Mouse (Mus musculus): ENCODE results near the gene Tmem141.

The Tmem141 gene

DNA sequence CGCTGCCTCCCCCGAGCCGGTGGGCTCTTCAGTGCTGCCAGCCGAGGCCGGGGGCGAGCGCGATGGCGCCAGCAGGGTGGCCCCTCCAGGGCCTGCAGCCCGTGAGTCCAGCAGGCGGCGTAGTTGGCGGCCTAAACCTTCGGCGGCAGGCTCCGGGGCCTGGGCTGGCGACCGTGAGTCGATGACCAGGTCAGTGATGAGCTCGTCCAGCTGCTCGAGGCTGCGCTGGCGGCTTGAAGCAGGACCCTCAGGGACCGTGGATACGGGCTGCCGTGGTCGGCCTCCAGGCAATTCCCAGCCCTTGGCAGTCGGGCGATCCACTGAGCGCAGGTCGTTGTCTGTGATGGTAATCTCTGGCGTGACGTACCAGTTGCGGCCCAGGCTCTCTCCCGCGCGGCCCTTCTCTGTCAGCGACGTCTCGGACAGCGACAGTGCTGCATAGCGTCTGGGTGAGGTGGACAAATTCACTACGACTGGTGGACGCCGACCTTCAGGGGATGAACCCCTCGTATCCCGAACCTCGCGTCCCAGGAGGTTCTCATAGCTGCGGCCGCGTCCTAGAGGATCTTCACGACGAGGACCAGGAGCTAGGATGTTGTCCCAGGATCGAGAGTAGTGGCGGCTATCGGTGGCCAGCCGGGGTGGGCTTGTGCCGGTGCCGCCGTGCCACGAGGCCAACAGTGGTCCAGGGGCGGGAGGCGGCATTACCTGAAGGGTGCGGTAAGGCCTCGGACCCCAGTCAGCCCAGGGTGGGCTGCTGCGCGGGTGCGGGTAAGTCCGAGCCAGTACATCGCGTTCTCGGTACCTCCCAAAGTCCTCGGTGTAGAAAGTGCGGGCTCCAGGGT is 43.6 kb downstream of the Tmem141 start:
- no peak for DNase-seq (ENCODE audit: low spot score)

DNA sequence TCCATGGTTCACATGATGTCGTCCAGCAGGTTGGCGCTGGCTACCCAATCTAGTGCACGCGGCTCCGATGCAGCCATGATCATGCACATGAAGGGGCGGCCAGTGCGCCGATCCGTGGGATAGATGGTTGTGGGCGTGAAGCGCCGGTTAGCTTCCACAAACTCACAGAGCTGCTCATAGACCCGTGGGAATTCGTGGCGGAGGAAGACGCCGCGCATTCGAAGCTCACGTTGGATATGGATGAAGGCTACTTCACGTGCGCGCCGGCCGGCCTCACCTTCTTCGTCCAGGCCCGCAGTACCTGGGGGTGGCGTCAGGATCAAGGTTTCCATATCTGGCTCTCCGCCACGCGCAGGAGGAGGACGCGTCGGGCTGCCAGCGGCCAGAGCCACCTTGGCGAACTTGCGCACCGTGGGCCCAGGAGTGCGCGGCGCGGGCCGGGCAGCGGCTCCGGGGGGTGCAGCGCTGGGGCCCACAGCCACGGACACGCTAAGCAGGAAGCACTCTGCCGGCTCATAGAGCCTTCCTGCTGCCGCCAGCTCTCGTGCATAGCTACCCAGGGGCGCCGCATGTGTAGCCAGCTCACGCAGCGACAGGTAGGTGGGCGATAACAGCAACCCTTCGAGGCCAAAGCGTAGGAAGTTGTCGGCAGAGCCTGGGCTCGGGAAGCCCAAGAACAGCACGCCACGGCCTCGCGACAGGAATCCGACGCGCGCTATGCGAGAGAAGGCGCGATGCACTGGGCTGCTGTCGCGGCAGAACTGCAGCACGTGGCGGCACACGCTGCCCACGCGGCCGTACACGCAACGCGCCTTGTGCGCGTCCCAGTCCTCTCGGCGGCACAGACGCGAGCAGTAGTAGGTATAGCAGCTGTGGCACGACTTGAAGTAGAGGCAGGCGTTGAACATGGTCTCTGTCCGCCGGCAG is 44.6 kb downstream of the Tmem141 start:
- DNase-seq (ENCODE audit: low spot score) = no peak

- DNase-seq (ENCODE audit: low spot score) = no peak
These were observed 45.6 kb downstream of the Tmem141 start for GRCm38 (mm10) chr2:25576028-25576850.

DNA sequence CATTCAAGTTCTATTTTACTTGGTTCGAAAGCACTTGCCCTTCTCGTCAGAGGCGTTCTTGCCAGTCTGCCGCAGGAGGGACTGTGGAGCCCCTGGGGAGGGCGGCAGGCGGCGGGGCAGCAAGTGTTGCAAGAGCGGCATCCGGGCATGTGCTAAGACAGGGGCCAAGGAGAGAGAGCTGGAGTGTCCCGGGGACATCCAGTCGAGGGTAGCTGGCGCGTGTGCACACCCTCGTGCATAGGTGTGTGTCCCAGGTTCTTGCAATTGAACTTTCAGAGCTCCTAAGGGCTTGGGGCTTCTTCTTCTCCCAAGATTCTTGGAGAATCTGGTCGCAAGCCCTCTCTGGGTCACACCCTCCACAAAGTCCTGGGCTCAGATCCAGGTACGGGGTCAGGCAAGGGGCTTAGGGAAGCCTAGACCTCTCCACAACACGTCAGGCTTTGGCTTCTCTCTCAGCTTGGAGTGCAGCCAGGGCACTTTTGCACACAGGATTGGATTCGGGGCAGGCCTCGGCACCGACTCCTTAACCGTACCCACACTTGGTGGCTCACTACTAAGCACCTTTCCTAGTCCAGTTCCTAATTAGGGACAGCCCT is 46.3 kb downstream of the Tmem141 start:
- no peak for DNase-seq (ENCODE audit: low spot score)

- peak; percentile 97 for DNase-seq (ENCODE audit: low spot score)
These were observed 47.0 kb downstream of the Tmem141 start, which contains the start of the genes Mamdc4 and Phpt1 for GRCm38 (mm10) chr2:25574579-25575431. Gene Mamdc4 (minus strand): TSS chr2:25574845. Gene Phpt1 (minus strand): TSS chr2:25575224.

GRCm38 (mm10) chr2:25574136-25574535 is 47.7 kb downstream of the Tmem141 start:
- no peak for DNase-seq (ENCODE audit: low spot score)

DNA sequence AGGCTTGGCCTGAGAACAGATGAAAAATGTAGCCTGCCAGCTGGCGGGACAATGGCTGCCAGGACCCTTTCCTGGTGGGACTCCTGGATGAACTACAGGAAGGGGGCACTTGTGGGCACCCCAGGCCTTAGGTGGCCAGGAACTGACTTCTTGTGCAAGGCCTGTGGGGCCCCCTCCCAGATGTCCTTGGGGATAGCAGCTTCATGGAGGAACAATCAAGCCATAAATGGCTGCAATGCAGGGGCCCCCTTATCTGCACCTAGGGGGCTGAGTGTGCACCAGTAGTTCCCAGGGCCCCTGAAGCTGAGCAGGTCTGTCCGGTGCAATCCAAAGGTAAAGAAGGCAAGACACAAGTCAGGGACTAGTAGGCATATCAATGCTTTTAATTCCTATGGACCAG is 48.7 kb downstream of the Tmem141 start:
- no peak for DNase-seq (ENCODE audit: low spot score)

GRCm38 (mm10) chr2:25571221-25571620 is 50.6 kb downstream of the Tmem141 start:
- no peak for DNase-seq (ENCODE audit: low spot score)
